21 mouse cellular contexts compared by ENCODE assay signal in genomic region chr11:16526467-16526866, GRCm38 (mm10). TPM values are rescaled to one million over a fixed set of nuclear protein-coding genes. Genes with fewer than 3 reads are reported as not detected.
DNase-seq lines count a peak whose midpoint lies in the region; TF ChIP-seq lines count a peak whose summit lies in the region.
"Had no signal": no experiment of that assay in that cellular context is flagged by ENCODE, and none has a peak within 500 bp of the region (broad histone marks: within the 10 kb centered on the region; RNA-seq: fewer than 3 reads in every experiment).

No protein-coding gene starts in this region.

- no peak for TF ChIP-seq CTCF in ES-Bruce4 (IDR thresholded peaks at IDR 0.05; ENCODE audit: low read depth, low read length)

- intact Hi-C loops in heart, postnatal 10 days (cut with DNase I) = loop anchor here (5.0 kb wide), 2 partner anchors 226 to 336 kb away; partner anchors contain the start of gene Egfr

- H3K36me3 ChIP-seq in ES-Bruce4 (ENCODE audit: control insufficient read depth, insufficient read depth, low read length, poor library complexity, severe bottlenecking) = no peaks in the 10 kb centered on the region
- H3K36me3 ChIP-seq: forebrain, embryonic 10.5 days; forebrain, embryonic 15.5 days; liver, embryonic 12.5 days; neural tube, embryonic 12.5 days had no signal

- H3K9ac ChIP-seq in ES-Bruce4 (ENCODE audit: low read depth, poor library complexity, severe bottlenecking) = no peak overlapping the region
- H3K9ac ChIP-seq: forebrain, embryonic 15.5 days; liver, embryonic 12.5 days; liver, postnatal 0 days; neural tube, embryonic 12.5 days had no signal

- H3K4me1 ChIP-seq in ES-Bruce4 (ENCODE audit: control insufficient read depth, insufficient read depth, low read length) = peaks cover 3% of the 10 kb centered on the region
- H3K4me1 ChIP-seq: forebrain, embryonic 10.5 days; forebrain, embryonic 15.5 days; liver, embryonic 12.5 days; neural tube, embryonic 12.5 days had no signal

- H3K27ac ChIP-seq in ES-Bruce4 (ENCODE audit: insufficient read depth, low read length) = peak overlapping the region; percentile 98
- H3K27ac ChIP-seq: forebrain, embryonic 10.5 days; forebrain, embryonic 15.5 days; liver, embryonic 12.5 days; neural tube, embryonic 12.5 days had no signal

- H3K27me3 ChIP-seq in ES-Bruce4 (ENCODE audit: control insufficient read depth, insufficient read depth, low read length, poor library complexity, severe bottlenecking) = no peaks in the 10 kb centered on the region
- H3K27me3 ChIP-seq: forebrain, embryonic 15.5 days; liver, embryonic 12.5 days; neural tube, embryonic 12.5 days had no signal

- TF ChIP-seq EP300 in ES-Bruce4 (IDR thresholded peaks at IDR 0.05; ENCODE audit: insufficient read depth, low read depth, low read length) = no peak

- no peak for TF ChIP-seq POLR2A in ES-Bruce4 (IDR thresholded peaks at IDR 0.05; ENCODE audit: insufficient read depth, low read length)

- no peak overlapping the region for H3K4me3 ChIP-seq in ES-Bruce4 (ENCODE audit: low read depth, low read length)
- H3K4me3 ChIP-seq: forebrain, embryonic 10.5 days; forebrain, embryonic 15.5 days; liver, embryonic 12.5 days; neural tube, embryonic 12.5 days had no signal

- DNase-seq in 416B (ENCODE audit: low read depth) (peak; percentile 49), R1 (ENCODE audit: low read depth, low spot score) (peak; percentile 37)
- DNase-seq in heart, adult 11 months = no peak
- DNase-seq in right cerebral cortex, postnatal 25 days = no peak
- no peak for DNase-seq in heart, postnatal 10 days
- DNase-seq: adrenal gland, postnatal 10 days; cerebellum, adult 2 months; cerebellum, postnatal 14 days; kidney, adult 2 months; kidney, postnatal 36 days; layer of hippocampus, postnatal 36 days; left cerebral cortex, postnatal 4 days; liver, postnatal 0 days; lung, postnatal 36 days; right cerebral cortex, adult 18-20 months; thymus, postnatal 4 days had no signal

- H3K9me3 ChIP-seq in ES-Bruce4 (replicated peaks; ENCODE audit: control insufficient read depth, insufficient read depth, low read length, poor library complexity, severe bottlenecking) = peaks cover 19% of the 10 kb centered on the region
- H3K9me3 ChIP-seq: forebrain, embryonic 10.5 days; forebrain, embryonic 15.5 days; liver, embryonic 12.5 days; neural tube, embryonic 12.5 days had no signal

RNA-seq across cellular contexts. Expression of gene Sec61g, which starts 18.2 kb away (rescaled TPM):
- polyA plus RNA-seq in ES-Bruce4 (2011; ENCODE audit: insufficient read depth, insufficient read length, low read depth, missing spikeins) = 6.2 and 8.9 TPM in 2 replicates
- 1 to 10 TPM; 3.6 to 4.2 TPM for total RNA-seq in heart, postnatal 10 days (2021)

Comparison
In these comparisons a context has a peak if more than half of its experiments do, and no peak if none do; other contexts are left out.
1. DNase-seq: peak in 416B (single experiment) and R1 (single experiment); none in heart, adult 11 months (single experiment), right cerebral cortex, postnatal 25 days (single experiment) and heart, postnatal 10 days (0 of 2).